Mouse (Mus musculus) stomach, embryonic 16.5 days (tissue): ENCODE measurements at regions not wholly inside any gene's neighbourhood (a gene's known extent, or its start where the extent isn't known, plus 50 kb on each side); places are given as distances from the start of the nearest gene placed in this dataset.

ENCODE experiments used
- ATAC-seq: fragments of 200-750 bp; cut with Nextera tagmentation; 2 replicates; pipeline ENCODE4 v1.8.0; 2017; ENCODE audit warnings: moderate number of reproducible peaks, moderate TSS enrichment; ENCODE audit not compliant: insufficient read depth, low FRiP score
- H3K27ac ChIP-seq: fragments of 300-500 bp; sonication (generic); 2 replicates; pipeline ENCODE4 v1.5.1; 2014; ENCODE audit warnings: low read length
- H3K27me3 ChIP-seq: fragments of 300-500 bp; sonication (generic); 2 replicates; pipeline ENCODE4 v1.6.1; 2014; ENCODE audit warnings: low read length, control low read depth, mixed read lengths; ENCODE audit not compliant: control insufficient read depth, insufficient read depth
- H3K36me3 ChIP-seq: fragments of 300-500 bp; sonication (generic); 2 replicates; pipeline ENCODE4 v1.6.1; 2014; ENCODE audit warnings: low read length; ENCODE audit not compliant: control insufficient read depth, insufficient read depth
- H3K4me1 ChIP-seq: fragments of 300-500 bp; sonication (generic); 2 replicates; pipeline ENCODE4 v1.6.1; 2014; ENCODE audit warnings: low read length, control low read depth, mixed read lengths; ENCODE audit not compliant: control insufficient read depth, insufficient read depth
- H3K4me2 ChIP-seq: fragments of 300-500 bp; sonication (generic); 2 replicates; pipeline ENCODE4 v1.6.1; 2014; ENCODE audit warnings: low read depth, low read length, mixed read lengths
- H3K4me3 ChIP-seq: fragments of 300-500 bp; sonication (generic); replicated peaks from 2 replicates; pipeline ENCODE4 v1.5.1; 2014; ENCODE audit warnings: mild to moderate bottlenecking, low read length
- H3K9ac ChIP-seq: fragments of 300-500 bp; sonication (generic); 2 replicates; pipeline ENCODE4 v1.6.1; 2014; ENCODE audit warnings: low read length
- H3K9me3 ChIP-seq: fragments of 300-500 bp; sonication (generic); replicated peaks from 2 replicates; pipeline ENCODE4 v1.6.1; 2016; ENCODE audit warnings: low read length, control low read depth; ENCODE audit not compliant: control insufficient read depth
- WGBS: fragments of 180-500 bp; shearing (Covaris S2); extraction: QIAGEN DNeasy Blood & Tissue Kit; methylation state at CpG from one replicate; pipeline ENCODE4 v1.1.7; 2014; 5-methylcytosine and 5-hydroxymethylcytosine counted together

GRCm38 (mm10) chr2:71630143-71630463, 83.5 kb upstream of the Dlx2 start:
- Histone ChIP-seq H3K27me3 (0 out of 2 replicates have a peak, but pooled peaks cover 9% of the 10 kb centered on the region), H3K9ac (no peak overlapping the region), H3K4me3 (peak overlapping the region; percentile 44), H3K4me1 (peaks cover 19% of the 10 kb centered on the region; the same call in 1 of the 2 replicates), H3K36me3 (no peaks in the 10 kb centered on the region), H3K4me2 (peak overlapping the region; percentile 86), H3K27ac (no peak overlapping the region), H3K9me3 (no peaks in the 10 kb centered on the region)
- 20% methylated on average over 3 of the region's 3 CpGs for WGBS
- ATAC-seq: no peak

- Histone ChIP-seq H3K4me3 (no peak overlapping the region), H3K4me2 (no peak overlapping the region), H3K27me3 (0 out of 2 replicates have a peak, but pooled peaks cover 8% of the 10 kb centered on the region), H3K36me3 (no peaks in the 10 kb centered on the region), H3K4me1 (peaks cover 11% of the 10 kb centered on the region; the same call in 1 of the 2 replicates), H3K9me3 (no peaks in the 10 kb centered on the region), H3K27ac (no peak overlapping the region), H3K9ac (no peak overlapping the region)
- ATAC-seq: no peak
- 78% methylated on average over 6 of the region's 6 CpGs for WGBS
Observed at GRCm38 (mm10) chr2:71633471-71633870, 86.9 kb upstream of the Dlx2 start.

- H3K4me2 ChIP-seq: no peak overlapping the region
- H3K9me3 ChIP-seq: no peaks in the 10 kb centered on the region
- no peaks in the 10 kb centered on the region for H3K36me3 ChIP-seq
- no peak overlapping the region for H3K9ac ChIP-seq
- H3K27me3 ChIP-seq: 0 out of 2 replicates have a peak, but pooled peaks cover 6% of the 10 kb centered on the region
- no peak overlapping the region for H3K27ac ChIP-seq
- H3K4me3 ChIP-seq: no peak overlapping the region
- 65% methylated on average over 3 of the region's 3 CpGs for WGBS
- ATAC-seq: no peak
- H3K4me1 ChIP-seq: peaks cover 8% of the 10 kb centered on the region; the same call in 1 of the 2 replicates
Observed at GRCm38 (mm10) chr2:71634471-71634870, 87.9 kb upstream of the Dlx2 start.

GRCm38 (mm10) chr2:71636134-71636533, 89.6 kb upstream of the Dlx2 start:
- Histone ChIP-seq H3K9ac (no peak overlapping the region), H3K4me3 (no peak overlapping the region), H3K9me3 (no peaks in the 10 kb centered on the region), H3K4me2 (no peak overlapping the region), H3K4me1 (no peaks in the 10 kb centered on the region), H3K27ac (no peak overlapping the region), H3K27me3 (no peaks in the 10 kb centered on the region), H3K36me3 (no peaks in the 10 kb centered on the region)
- WGBS: 82% methylated on average over 4 of the region's 4 CpGs
- ATAC-seq: no peak

GRCm38 (mm10) chr2:71636590-71636989, 90.0 kb upstream of the Dlx2 start:
- WGBS: 74% methylated on average over 4 of the region's 4 CpGs
- no peak for ATAC-seq
- H3K36me3 ChIP-seq: no peaks in the 10 kb centered on the region

GRCm38 (mm10) chr2:71640251-71640650, 93.7 kb upstream of the Dlx2 start:
- Histone ChIP-seq H3K4me2 (no peak overlapping the region), H3K4me1 (no peaks in the 10 kb centered on the region), H3K4me3 (no peak overlapping the region), H3K9ac (no peak overlapping the region), H3K9me3 (no peaks in the 10 kb centered on the region), H3K27me3 (no peaks in the 10 kb centered on the region), H3K27ac (no peak overlapping the region), H3K36me3 (no peaks in the 10 kb centered on the region)
- whole genome bisulfite sequencing: 86% methylated on average over 5 of the region's 5 CpGs
- ATAC-seq: no peak

More at GRCm38 (mm10) chr2:71636590-71636989, 90.0 kb upstream of the Dlx2 start:
- Histone ChIP-seq H3K4me3 (no peak overlapping the region), H3K27ac (no peak overlapping the region), H3K9me3 (no peaks in the 10 kb centered on the region), H3K9ac (no peak overlapping the region), H3K4me1 (no peaks in the 10 kb centered on the region), H3K27me3 (no peaks in the 10 kb centered on the region), H3K4me2 (no peak overlapping the region)

- Histone ChIP-seq H3K4me1 (no peaks in the 10 kb centered on the region), H3K27me3 (no peaks in the 10 kb centered on the region), H3K9me3 (no peaks in the 10 kb centered on the region), H3K27ac (no peak overlapping the region), H3K4me3 (no peak overlapping the region), H3K9ac (no peak overlapping the region), H3K36me3 (no peaks in the 10 kb centered on the region), H3K4me2 (no peak overlapping the region)
- peak; percentile 73 for ATAC-seq
- 37% methylated on average over 6 of the region's 6 CpGs for WGBS
Observed at GRCm38 (mm10) chr2:71644038-71644470, 97.5 kb upstream of the Dlx2 start.

GRCm38 (mm10) chr2:71647914-71648497, 97.4 kb upstream of the Itga6 start:
- 75% methylated on average over 14 of the region's 14 CpGs for WGBS
- no peak for ATAC-seq
- no peaks in the 10 kb centered on the region for H3K9me3 ChIP-seq

GRCm38 (mm10) chr2:71651662-71652061, 93.8 kb upstream of the Itga6 start:
- Histone ChIP-seq H3K36me3 (no peaks in the 10 kb centered on the region), H3K4me1 (peaks cover 17% of the 10 kb centered on the region), H3K4me3 (no peak overlapping the region), H3K27me3 (no peaks in the 10 kb centered on the region), H3K27ac (no peak overlapping the region), H3K9me3 (no peaks in the 10 kb centered on the region), H3K4me2 (no peak overlapping the region), H3K9ac (no peak overlapping the region)
- 31% methylated on average over 2 of the region's 2 CpGs for WGBS
- ATAC-seq: no peak

More at GRCm38 (mm10) chr2:71647914-71648497, 97.4 kb upstream of the Itga6 start:
- Histone ChIP-seq H3K4me1 (peaks cover 5% of the 10 kb centered on the region; the same call in 1 of the 2 replicates), H3K9ac (no peak overlapping the region), H3K27ac (no peak overlapping the region), H3K4me3 (no peak overlapping the region), H3K4me2 (no peak overlapping the region), H3K36me3 (no peaks in the 10 kb centered on the region), H3K27me3 (no peaks in the 10 kb centered on the region)
